Mouse (Mus musculus): ENCODE measurements around the gene Mvb12b.
"Not testable (repeated sequence)": the region's sequence is repeated elsewhere in the genome, so short reads cannot be mapped to it uniquely, and the experiment has no call there.

Mvb12b gene

DNA sequence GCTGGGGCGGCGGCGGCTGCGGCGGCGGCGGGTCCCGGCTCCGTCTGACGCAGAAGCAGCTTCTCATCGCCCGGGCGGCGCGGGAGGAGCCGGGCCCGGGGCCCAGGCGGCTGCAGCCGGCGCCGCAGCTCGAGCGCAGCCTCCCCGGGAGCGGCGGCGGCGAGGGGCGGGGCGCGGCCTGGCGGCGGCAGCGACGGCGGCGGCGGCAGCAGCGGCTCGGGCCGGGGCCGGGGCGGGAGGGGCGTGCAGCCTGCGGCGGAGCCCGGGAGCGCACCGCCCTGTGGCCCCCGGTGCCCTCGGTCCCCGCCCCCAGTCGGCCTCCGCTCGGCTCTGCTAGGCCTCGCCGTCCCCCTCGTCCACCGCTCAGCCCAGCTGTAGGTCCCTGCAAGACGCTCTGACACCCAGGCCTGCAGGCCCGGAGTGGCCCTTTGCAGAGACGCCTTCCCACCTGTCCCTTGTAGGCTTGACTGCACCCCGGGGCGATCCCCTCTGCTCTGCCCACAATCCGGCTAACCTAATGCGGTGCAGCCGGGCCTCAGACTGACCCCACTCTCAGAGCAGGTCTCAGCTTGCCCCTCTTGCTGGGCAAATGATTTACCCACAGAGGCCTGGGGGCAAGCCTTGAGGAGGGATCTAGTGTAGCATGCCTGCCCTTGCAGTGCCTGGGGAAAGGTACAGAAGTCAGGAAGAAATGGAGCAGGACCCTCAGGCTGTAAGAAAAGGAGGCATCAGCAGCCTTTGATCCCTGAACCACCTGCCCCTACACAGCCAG is at the start of gene Mvb12b:
TSS of gene Mvb12b (minus strand) at position 619 of the 772 bp plus-strand sequence.
- peak; percentile 35 to 43 for DNase-seq (ENCODE audit: low spot score in 2 of 2)

DNA sequence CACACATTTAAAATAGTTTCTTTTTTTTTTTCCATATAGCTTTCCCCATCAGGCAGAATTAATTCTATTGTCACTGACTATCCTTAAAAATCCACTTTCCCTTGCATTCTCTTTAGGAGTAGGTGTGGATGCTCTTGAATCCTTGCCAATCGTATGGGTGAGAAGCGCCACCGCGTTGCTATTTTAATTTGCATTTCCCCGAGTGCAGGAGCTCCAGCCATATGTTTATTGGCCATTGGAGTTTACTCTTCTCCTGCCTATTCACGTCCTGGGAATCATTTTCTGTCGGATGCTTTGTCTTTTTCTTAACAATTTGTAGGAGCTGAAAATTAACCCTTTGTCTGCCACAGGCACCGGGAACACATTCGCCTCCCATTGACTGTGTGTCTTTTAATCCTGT is 48.0 kb upstream of the Mvb12b start:
- no peak for DNase-seq (ENCODE audit: low spot score in 2 of 2)

DNA sequence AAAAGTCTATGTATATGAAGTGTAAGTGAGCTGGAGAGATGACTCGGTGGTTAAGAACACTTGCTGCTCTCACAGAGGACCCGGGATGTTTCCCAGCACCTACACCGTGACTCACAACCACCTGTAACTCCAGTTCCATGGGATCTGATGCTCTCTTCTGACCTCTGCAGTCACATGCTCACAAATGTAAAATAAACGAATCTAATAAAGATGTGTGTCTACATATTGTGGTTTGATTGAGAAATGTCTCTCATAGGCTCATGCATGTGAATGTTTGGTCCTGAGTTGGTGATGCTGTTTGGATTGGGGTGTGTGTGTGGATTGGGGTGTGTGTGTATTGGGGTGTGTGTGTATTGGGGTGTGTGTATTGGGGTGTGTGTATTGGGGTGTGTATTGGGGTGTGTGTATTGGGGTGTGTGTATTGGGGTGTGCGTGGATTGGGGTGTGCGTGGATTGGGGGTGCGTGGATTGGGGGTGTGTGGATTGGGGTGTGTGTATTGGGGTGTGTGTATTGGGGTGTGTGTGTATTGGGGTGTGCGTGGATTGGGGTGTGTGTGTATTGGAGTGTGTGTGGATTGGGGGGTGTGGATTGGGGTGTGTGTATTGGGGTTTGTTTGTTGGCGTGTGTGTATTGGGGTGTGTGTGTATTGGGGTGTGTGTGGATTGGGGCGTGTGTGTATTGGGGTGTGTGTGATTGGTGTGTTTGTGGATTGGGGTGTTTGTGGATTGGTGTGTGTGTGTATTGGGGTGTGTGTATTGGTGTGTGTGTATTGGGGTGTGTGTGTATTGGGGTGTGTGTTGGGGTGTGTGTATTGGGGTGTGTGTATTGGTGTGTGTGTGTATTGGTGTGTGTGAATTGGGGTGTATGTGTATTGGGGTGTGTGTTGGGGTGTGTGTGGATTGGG is 46.1 kb upstream of the Mvb12b start:
- no peak for DNase-seq (ENCODE audit: low spot score in 2 of 2)

DNA sequence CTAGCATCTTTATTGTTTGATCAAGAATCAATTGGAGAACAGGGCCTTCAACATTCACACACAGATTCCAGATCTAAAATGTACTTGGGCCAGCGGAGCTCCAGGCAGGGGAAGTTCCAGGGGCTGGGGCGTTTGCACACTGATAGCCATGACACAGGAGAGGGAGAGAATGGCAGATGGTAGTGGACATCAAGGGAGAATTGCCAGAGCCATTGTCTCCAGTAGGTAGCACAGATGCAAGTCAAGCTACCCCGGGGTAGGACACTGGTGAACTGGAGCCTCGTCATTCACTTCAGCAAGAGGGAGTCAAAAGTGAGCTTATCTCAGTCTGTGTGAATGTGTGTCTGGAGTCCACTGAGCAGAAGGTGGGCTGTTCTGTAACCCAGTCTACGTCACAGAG is 43.4 kb upstream of the Mvb12b start:
- no peak for DNase-seq (ENCODE audit: low spot score in 2 of 2)

DNA sequence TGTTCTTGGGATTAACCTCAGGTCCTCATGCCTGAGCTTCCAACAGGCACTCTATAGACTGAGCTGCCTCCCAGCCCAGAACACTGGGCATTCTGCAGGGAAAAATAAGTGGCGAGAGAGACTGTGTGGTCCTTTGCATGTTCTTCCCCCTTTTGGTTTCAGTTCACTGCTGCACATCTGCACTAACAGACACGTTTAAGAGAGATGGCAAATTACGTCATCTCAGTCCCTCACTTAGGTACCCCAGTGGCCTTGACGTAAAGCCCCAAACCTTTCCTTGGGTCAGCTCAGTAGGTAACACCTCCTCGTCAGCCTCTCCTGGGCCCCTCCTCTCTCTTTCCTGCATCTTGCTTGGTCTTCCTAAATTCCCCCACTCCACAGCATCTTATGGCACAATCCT is 37.5 kb upstream of the Mvb12b start:
- no peak for DNase-seq (ENCODE audit: low spot score in 2 of 2)

DNA sequence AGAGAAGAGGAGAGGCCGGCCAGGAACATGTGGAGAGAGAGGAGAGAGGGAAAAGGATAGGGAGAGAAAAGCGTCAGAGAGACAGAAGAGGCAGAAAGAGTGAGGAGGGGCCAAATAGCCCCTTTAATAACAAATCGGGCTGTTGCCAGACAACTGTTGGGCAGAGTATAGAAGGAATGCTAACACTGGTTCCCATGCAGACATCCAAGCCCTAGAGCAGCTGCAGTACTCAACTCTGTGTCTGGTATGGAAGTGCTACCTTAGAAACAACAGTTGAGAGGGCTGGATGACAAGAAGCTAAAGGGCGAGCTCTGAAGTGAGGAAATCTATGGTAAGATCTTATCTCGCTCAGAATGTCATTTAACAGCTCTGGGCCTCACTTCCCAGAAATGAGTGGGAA is 35.7 kb upstream of the Mvb12b start:
- DNase-seq (ENCODE audit: low spot score in 2 of 2): no peak

DNA sequence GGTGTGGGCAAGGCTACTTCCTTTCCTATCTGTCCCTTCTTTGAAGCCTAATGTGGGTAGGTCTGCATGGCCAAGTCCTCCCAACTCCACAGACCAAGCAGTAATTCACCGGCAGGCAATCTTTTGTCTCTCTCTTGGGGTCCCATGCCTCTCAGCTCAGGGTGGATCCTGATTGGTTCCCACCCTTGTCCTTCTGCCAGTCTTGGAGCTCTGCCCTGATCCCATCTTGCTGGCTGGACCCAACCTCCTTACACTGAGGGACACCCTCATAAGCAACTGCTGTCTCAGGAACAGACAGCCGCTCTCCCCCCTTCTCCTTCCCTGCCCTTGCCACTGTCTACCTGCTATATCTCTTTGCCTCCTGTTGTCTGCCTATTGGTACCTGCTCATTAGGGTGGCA is 34.7 kb upstream of the Mvb12b start:
- no peak for DNase-seq (ENCODE audit: low spot score in 2 of 2)

DNA sequence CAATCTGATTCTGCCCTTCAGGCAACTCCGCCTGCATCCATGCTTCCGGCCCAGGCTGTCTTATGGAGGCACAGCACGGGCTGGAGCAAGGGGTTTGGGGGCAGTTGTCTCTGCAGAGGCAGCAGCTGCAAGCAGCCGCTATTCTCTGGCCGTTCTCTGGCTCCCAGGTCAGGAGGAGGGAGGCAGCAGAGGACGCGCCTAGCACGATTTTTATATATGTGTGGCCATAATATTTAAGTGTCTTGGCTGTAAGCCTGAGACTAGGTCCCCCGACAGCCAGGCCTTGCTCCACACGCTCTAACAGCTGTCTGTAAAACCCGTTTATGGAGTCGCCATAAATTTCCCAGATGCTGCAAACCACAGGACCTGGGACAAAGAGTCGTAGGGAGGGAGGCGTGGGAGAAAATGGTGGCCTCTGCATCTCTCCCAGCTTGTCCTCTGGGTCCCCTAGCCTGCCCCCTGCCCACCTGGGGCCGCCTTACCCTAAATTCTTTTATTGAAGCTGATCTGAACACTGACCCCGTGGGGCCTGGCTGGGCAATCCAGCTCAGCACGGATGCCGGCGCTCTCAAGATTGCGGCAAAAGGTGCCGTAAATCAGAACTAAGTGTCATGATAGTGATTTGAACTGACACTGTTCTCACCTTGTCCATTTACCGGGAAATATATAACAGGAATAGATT is 32.3 kb upstream of the Mvb12b start:
- DNase-seq (ENCODE audit: low spot score in 2 of 2): no peak

DNA sequence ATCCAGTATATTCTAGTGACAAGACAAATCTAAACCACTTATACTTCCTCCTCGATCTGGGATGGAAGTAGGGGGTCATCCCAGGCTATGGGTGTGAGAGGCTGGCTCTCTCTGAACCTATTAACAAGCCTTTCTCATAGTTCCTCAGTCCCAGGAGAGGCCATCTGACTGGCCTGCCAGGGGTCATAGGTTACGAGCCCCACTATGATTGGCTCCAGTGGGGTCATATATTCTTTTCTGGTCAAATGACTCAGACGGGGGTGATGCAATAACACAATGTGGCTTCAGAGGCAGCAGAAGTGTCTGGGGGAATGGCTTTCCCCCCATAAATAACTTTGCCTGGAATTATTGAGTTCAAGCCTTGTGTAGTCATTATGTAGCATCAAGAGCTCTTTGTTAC is 31.1 kb upstream of the Mvb12b start:
- peak; percentile 10 to 22 for DNase-seq (ENCODE audit: low spot score in 2 of 2)

DNA sequence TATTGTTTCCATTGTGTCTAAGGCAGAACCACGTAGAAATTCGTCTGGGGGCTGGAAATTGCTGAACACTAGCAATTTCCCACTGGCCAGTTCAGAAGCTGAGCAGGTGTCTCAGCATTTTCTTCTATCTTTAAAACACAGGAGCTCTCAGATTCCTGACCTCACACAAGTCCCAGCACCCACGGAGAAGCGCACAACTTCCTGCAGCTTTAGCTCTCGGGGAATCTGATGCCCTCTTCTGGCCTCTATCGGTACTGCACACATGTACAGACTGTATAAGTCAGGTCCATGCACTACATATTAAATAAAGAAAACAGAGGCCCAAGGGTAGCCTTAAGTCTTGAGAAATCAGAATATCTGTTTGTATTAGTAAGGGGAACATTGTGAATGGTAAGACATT is 30.6 kb upstream of the Mvb12b start:
- DNase-seq (ENCODE audit: low spot score in 2 of 2): peak; percentile 4 to 23

DNA sequence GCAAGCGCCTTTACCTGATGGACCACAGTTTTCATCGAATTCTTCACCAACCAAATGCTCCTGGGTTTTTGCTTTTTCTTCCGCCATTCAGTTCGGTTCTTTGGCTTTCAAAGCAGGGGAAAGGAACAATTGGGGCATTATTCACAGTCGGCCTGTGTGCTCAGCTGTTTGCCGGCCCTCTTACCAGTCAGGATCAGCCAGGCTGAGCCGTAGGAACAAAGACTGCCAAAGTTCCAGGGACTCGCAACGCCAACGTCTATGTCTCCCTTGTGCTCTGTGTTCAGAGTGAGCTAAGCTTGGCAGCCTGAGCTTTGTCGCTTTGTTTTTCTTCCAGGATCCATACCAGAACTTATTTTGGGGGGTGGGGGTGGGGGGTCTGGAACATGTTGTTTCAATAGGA is 28.9 kb upstream of the Mvb12b start:
- DNase-seq (ENCODE audit: low spot score in 2 of 2): no peak

DNA sequence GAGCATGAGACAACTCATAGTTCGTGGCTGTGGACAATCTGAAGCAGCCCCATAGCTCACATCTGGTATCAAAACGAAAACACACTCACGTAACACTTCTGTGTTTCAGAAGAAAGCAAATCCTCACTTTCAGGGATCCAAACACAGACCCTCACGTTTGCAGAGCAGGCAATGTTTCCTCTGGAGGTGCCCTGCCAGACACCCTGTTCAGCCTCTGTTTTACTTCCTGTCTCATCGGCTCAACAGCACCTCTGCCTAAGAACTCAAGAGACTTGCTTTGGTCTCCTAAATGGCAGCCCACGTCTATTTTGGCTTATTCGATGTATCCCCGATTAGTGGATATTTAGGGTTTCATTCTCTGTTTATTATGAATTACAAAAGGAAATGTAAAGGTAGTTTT is 27.3 kb upstream of the Mvb12b start:
- no peak for DNase-seq (ENCODE audit: low spot score in 2 of 2)

DNA sequence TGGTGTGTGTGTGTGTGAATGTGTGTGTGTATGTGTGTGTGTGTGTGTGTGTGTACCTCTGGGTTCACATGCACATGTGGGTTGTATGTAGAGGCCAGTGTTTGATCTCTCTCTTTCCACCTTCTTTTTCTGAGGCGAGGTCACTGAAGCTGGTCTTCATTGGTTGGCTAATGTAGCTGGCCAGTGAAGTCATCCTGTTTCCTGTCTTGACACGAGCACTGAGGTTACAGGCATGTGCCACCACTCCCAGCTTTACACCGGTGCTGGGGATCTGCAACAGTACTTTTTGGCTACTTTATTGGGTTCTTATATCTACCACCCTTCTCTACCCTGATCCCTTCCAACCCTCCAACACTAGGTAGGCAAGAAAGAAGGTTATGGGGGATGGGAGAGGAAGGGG is 26.6 kb upstream of the Mvb12b start:
- no peak for DNase-seq (ENCODE audit: low spot score in 2 of 2)

DNA sequence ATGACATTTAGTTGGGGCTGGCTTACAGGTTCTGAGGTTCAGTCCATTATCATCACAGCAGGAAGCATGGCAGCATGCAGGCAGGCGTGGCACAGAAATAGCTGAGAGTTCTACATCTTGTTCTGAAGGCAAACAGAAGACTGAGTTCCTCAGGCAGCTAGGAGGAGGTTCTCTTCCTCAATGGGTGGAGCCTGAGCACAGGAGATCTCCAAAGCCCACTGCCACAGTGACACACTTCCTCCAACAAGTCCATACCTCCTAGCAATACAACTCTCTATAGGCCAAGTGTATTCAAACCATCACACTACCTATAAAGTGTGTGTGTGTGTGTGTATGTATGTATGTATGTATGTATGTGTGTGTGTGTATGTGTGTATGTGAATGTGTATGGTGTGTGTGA is 25.9 kb upstream of the Mvb12b start:
- not testable (repeated sequence) for DNase-seq (ENCODE audit: low spot score in 2 of 2)

DNA sequence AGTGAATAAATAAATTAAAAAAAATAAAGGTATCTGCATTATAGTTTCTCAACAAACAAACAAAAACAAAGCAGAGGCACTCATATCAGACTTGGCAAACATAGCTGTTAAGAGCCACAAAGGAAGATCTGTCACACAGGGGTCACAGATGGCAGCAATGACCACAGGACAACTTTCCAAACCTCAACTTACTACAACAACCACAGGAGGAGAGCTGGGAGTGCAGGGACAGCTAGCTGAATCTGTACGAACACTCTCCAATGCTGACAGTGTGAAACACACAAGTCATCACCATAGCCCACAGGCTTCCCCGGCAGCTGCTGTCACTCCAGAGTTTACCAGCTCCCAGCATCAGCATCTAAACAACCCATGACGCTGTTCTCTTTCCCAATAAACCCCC is 25.0 kb upstream of the Mvb12b start:
- no peak for DNase-seq (ENCODE audit: low spot score in 2 of 2)

DNA sequence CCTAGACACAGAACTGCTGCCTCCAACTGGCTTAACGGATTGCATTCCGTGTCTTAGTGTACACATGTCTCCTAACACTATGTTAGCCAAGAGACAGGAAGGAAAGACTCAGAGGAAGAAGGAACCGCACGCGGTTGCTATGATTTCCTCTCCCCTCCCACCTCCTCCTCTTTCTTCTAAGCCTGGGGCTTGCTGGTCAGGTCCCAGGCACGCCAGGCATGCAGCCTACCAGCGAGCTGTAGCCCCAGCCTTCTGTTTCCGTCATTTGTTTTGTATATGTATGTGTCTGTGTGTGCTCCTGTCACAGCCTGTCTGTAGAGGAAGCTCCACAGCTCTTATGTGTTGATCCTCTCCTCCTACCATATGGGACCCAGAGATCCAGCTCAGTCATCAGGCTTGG is 20.6 kb upstream of the Mvb12b start:
- peak; percentile 31 to 58 for DNase-seq (ENCODE audit: low spot score in 2 of 2)

DNA sequence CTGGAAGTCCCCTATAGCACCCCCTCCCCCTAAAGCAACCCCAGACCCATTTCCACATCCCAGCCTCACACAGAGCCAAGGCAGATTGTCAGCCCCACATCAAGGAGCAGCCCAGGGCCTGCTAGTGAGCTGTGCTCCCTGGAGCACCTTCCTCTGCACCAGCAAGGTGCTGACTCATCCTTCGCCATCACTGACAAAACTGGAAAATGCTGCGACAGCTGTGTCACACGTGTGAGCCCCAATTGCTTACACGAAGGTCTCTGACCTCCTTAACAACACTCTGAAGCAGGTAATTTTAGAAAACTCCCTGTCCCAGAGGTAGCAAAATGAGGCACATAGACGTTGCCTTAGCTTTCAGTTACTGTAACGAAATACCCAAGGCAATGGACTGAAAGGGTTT is 19.4 kb upstream of the Mvb12b start:
- DNase-seq (ENCODE audit: low spot score in 2 of 2): no peak

DNA sequence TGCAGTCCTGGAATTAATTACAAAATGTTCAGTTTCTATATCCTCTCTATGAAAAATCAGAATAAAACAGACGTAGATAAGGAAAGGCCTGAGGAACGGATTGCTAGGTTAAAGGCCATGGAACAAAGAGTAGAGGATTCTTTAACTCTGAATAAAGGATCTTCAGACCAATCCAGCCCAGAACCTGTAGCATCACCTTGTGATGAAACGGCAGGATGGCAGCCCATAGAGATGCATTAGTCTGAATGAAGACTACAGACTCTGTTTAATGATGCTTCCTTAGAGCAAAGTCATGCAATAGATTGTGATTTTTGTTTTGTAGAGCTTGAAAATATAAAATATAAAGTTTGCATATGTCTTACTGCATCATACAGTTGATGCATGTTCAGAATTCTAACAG is 8.1 kb upstream of the Mvb12b start:
- no peak for DNase-seq (ENCODE audit: low spot score in 2 of 2)

DNA sequence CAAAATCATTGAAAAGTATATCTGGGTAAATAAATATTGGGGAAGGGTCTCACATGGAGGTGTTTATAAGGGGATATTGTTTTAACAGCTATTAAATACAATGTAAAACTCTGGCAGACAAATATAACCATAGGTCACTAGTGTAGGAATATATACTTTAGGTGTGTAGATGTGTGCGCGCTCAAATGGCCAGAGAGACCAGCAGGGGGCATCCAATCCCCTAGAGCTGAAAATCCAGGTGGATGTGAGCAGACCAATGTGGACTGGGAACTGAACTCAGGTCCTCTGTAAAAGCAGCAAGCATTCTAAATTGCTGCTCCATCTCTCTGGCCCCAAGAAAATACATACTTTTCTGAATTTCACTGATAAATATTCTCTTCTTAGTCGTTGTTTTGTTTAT is 5.4 kb upstream of the Mvb12b start:
- DNase-seq (ENCODE audit: low spot score in 2 of 2): no peak

DNA sequence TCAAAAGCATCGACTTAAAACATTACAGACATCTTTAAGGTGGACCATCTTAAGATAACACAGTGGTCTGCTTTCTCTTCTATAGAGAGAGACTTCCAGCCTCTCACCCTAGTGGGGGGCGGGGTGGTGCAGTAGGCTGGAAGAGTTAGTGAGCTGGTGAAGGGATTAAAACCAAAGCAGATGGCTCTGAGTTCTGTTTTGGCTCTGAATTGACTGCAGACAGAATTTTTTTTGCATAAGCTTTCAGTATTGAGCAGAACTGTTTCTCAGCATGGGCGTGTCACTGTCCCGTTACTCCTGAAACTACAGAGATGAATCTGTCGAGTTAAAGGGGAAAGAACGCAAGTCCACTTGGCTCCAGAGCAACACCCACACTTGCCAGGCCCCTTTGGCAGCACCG is 4.6 kb upstream of the Mvb12b start:
- DNase-seq (ENCODE audit: low spot score in 2 of 2): no peak

DNA sequence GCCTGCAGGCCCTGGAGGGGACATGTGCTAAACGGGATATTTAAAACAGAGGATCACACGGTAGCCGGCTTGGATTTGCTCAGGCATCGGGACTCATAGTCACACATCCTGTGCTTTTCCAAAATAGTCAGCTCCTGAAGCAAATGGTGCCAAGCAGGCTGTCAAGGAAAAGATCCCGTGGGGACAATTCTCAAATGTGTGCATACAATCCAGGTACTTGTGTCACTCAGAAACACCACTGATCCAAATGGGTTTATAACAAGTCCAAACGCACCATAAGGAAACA is 297 bp upstream of the Mvb12b start:
- DNase-seq (ENCODE audit: low spot score in 2 of 2): no peak

DNA sequence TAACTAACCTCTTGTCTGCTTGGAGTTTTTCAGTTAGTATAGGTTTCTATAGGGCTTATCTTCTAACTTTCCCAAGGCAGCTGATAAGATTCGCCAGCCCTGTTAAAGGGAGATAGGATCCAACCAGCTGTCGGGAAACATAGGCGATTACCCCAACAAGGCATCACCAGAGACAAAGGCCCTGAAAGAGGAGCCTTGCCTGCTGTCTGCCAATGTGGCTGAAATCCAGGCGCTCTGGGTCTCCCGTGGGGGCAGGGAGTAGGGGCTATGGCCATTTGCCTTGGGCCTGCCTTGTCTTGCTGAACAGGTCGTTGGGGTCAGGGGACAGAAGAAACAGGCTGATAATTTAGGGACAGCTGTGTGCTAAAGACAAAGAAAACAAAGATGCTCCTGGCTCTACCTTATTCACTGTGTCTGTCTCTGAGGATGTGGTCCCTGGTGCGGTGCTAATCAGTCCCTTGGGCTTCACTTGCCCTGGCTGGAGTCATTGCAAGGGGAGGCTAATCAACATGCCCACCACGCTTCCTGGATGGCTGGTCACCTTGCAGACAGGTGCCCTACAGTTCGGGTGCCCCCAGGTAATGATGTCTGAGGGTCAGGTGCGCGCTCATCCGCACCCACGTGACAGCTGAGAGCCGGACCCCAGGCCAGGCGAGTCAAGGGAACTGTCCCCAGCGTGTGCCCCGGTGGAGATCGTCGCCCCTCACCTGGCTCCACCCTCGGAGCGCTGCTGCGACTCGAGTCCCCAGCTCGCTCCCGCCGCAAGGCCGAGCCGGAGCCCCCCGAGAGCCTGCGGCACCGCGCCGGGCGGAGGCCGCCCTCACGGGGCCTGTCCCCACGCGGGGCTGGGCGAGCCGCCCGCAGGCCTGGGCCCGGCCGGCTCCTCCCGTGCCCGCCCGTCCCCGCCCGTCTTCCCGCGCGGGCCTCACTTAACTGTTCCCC is 1.1 kb downstream of the Mvb12b start:
- DNase-seq (ENCODE audit: low spot score in 2 of 2): peak; percentile 11 to 42
